Mouse (Mus musculus) ES-CJ7 (cell line): ENCODE results near the gene Cnot10.

Source experiments
- DNase-seq: peaks from one replicate; pipeline ENCODE4 v3.0.0; 2011; ENCODE audit warnings: low read depth, low spot score

The Cnot10 gene

DNA sequence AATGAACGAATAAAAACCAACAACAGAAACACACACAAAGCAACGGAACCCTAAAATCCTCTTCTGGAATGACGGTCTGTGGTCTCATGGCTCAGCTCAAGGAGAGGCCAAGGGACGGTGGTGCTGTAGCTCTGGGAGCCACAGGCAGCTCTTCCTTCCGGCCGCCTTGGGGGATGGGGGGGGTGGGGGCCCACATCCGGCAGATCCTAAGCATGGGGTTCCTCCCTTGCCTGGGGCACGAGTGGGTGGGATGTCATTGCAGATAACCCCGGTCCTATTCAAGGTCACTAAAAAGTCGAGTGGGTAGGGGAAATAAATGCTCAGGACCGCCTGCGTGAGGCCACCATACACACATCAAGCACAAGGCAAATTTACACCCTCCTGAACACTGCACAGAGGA is 93.2 kb downstream of the Cnot10 start:
- DNase-seq: peak; percentile 82

DNA sequence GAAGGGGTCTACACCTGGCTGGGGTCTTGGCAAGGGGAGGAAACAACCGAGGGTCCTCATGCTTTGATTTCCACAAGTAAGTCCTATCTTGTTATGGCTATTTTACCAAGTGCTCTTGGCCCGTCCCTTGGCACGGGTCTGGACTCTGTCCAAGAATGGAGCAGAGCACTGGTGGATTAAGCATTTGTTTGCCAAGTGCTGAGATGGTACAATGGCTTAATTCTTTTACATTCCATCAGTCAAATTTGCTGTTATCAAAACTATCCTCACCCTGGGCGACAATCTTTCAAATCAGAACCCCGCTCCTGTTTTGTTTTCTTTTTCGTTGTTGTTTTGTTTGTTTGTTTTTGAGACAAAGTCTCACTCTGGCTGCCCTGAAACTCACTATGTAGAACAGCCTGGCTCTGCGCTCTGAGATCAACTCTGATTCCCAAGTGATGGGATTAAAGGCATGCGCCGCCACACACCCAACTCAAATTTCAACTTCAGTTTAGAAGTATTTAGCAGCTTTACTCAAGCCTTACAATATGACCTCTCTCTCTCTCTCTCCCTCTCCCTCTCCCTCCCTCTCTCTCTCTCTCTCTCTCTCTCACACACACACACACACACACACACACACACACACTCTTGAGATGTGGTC is 95.1 kb downstream of the Cnot10 start:
- DNase-seq: no peak

- DNase-seq: no peak
These were observed 95.9 kb downstream of the Cnot10 start for GRCm38 (mm10) chr9:114543882-114544753.

GRCm38 (mm10) chr9:114541279-114541741 is 98.7 kb downstream of the Cnot10 start:
- DNase-seq: peak; percentile 63

DNA sequence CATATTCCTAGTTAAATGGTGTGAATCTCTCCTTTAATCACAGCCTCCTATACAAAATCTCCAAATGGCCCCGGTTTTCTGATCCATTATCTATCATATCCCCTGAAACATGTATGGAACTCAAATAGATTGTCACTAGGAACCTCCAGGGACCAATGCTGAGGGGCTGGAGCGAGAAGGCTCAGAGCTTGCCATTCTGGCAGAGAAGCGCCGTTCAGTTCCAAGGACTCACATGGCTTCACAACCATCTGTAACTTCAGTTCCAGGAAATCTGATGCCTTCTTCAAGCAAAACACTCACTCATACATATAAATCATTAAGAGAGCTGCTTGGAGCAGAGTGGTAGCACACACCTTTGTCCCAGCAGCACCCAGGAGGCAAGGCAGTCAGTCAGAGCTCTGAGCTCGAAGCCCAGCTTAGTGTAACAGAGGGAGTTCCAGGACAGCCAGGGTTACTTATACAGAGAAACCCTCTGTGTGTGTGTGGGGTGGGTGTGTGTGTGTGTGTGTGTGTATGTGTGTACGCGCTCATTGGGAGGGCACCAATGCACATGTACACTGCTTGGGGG is 100.9 kb downstream of the Cnot10 start:
- DNase-seq: no peak

DNA sequence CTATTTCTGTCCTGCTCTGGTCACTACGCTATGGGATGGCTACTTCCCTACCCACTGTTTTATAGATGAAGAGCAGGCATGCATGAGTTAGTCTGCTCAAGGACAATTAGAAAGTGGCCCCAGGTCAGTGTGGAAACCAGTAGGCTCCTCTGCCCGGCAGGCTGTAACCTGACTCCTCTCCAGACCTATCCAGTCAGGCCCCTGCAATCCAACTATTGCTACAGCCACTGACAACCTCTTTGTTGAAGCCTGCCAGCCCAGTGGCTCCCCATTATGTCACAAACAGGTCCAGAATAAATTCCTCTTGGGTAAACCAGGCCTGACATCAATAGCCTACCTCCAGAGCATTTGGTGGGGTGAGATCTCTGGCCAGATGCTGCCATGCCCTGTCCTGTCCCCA is 103.4 kb downstream of the Cnot10 start:
- peak; percentile 53 for DNase-seq
